Mouse (Mus musculus) embryonic facial prominence, embryonic 14.5 days (tissue): Measurements from ENCODE around the gene Nkain2. TPM values are rescaled to one million over a fixed set of nuclear protein-coding genes. Genes with fewer than 3 reads are reported as not detected.

Source experiments
- ATAC-seq: fragments of 200-750 bp; cut with Nextera tagmentation; 2 replicates; pipeline ENCODE4 v1.8.0; 2017; ENCODE audit warnings: low read depth, moderate number of reproducible peaks, moderate TSS enrichment
- DNase-seq: peaks from one replicate; pipeline ENCODE4 v3.0.0-alpha.2; 2015; ENCODE audit warnings: low spot score
- H3K27ac ChIP-seq: fragments of 300-500 bp; sonication (generic); replicated peaks from 2 replicates; pipeline ENCODE4 v1.5.1; 2014; ENCODE audit warnings: low read depth, mild to moderate bottlenecking, low read length, moderate library complexity
- H3K27me3 ChIP-seq: fragments of 300-500 bp; sonication (generic); replicated peaks from 2 replicates; pipeline ENCODE4 v1.6.1; 2014; ENCODE audit warnings: low read length; ENCODE audit not compliant: control insufficient read depth, insufficient read depth
- H3K36me3 ChIP-seq: fragments of 300-500 bp; sonication (generic); 2 replicates; pipeline ENCODE4 v1.6.1; 2014; ENCODE audit warnings: low read length, mixed read lengths; ENCODE audit not compliant: control insufficient read depth, insufficient read depth
- H3K4me1 ChIP-seq: fragments of 300-500 bp; sonication (generic); 2 replicates; pipeline ENCODE4 v1.6.1; 2014; ENCODE audit warnings: antibody characterized with exemption, low read length; ENCODE audit not compliant: control insufficient read depth, insufficient read depth
- H3K4me2 ChIP-seq: fragments of 300-500 bp; sonication (generic); 2 replicates; pipeline ENCODE4 v1.6.1; 2014; ENCODE audit warnings: low read depth, mild to moderate bottlenecking, low read length, moderate library complexity, mixed read lengths
- H3K4me3 ChIP-seq: fragments of 300-500 bp; sonication (generic); 2 replicates; pipeline ENCODE4 v1.5.1; 2014; ENCODE audit warnings: low read depth, mild to moderate bottlenecking, low read length
- H3K9ac ChIP-seq: fragments of 300-500 bp; sonication (generic); 2 replicates; pipeline ENCODE4 v1.6.1; 2014; ENCODE audit warnings: low read depth, mild to moderate bottlenecking, low read length, moderate library complexity, mixed read lengths
- H3K9me3 ChIP-seq: fragments of 300-500 bp; sonication (generic); 2 replicates; pipeline ENCODE4 v1.6.1; 2016; ENCODE audit warnings: low read length; ENCODE audit not compliant: control insufficient read depth
- WGBS: fragments of 180-500 bp; shearing (Covaris S2); extraction: QIAGEN DNeasy Blood & Tissue Kit; methylation state at CpG from one replicate; pipeline ENCODE4 v1.1.7; 2014; 5-methylcytosine and 5-hydroxymethylcytosine counted together
- polyA plus RNA-seq: library from polyadenylated mRNA; unstranded; fragments of >200 nt; fragmentation: Nextera tagmentation; extraction: Ambion mirVana; gene quantifications from 2 replicates; pipeline ENCODE4 v1.2.1, GENCODE M21; 2014

Nkain2 gene
- polyA plus RNA-seq, 1 experiment from 2014 or later: 1.6 TPM

- H3K4me2 ChIP-seq: no peak overlapping the region
- DNase-seq (no peak), ATAC-seq (no peak)
- H3K36me3 ChIP-seq: no peaks in the 10 kb centered on the region
- H3K9ac ChIP-seq: no peak overlapping the region
- H3K27me3 ChIP-seq: no peaks in the 10 kb centered on the region
- 83% methylated on average over 2 of the region's 2 CpGs for WGBS
- no peak overlapping the region for H3K4me3 ChIP-seq
- H3K9me3 ChIP-seq: no peaks in the 10 kb centered on the region
- no peak overlapping the region for H3K27ac ChIP-seq
- H3K4me1 ChIP-seq: no peaks in the 10 kb centered on the region
Measured at GRCm38 (mm10) chr10:32058251-32058650, 832.0 kb downstream of the Nkain2 start.

DNA sequence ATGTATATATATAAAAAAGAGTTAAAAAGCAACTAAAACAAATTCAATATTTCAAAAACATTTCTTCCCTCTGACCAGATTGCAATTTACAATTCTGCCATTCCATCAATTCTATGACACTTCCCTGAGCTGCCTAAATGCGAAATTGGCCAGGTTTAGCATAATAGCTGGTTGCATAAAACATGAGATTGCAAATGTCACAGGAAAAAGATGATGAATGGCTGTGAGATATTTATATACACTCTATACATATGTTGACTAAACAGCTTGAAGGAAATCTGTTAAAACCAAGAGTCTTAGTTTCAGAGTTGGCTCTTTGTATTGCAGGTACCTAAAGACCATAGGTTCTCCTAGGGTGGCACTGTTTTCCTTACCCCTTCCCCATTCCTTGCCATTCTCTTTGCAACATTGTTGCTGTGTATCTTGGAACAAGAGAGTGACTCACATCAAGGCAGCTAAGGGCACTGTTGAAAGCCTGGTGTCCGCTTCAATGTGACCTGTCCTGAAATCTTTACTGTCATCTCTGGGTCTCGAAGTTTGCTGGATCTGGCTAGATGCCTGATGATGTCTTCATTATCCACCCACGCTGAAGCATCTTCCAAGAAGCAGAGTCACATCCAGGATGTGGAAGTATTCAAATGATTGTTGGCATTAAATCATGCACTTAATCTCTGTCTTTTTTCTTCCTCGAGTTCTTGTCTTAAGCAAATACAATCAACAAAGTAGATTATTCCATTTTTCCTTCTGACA, 837.5 kb downstream of the Nkain2 start:
- no peak overlapping the region for H3K4me2 ChIP-seq
- DNase-seq: no peak
- no peaks in the 10 kb centered on the region for H3K27me3 ChIP-seq
- H3K27ac ChIP-seq: no peak overlapping the region
- H3K4me1 ChIP-seq: no peaks in the 10 kb centered on the region
- H3K4me3 ChIP-seq: no peak overlapping the region
- no peak overlapping the region for H3K9ac ChIP-seq
- no peaks in the 10 kb centered on the region for H3K36me3 ChIP-seq
- ATAC-seq: no peak
- no peaks in the 10 kb centered on the region for H3K9me3 ChIP-seq
- WGBS: 74% methylated on average over 5 of the region's 5 CpGs

GRCm38 (mm10) chr10:32052045-32052444, 838.2 kb downstream of the Nkain2 start:
- no peak for ATAC-seq
- Histone ChIP-seq H3K4me1 (no peaks in the 10 kb centered on the region), H3K27me3 (no peaks in the 10 kb centered on the region), H3K9ac (no peak overlapping the region), H3K9me3 (no peaks in the 10 kb centered on the region), H3K4me2 (no peak overlapping the region), H3K27ac (no peak overlapping the region), H3K4me3 (no peak overlapping the region), H3K36me3 (no peaks in the 10 kb centered on the region)
- DNase-seq: no peak
- 84% methylated on average over 6 of the region's 6 CpGs for WGBS

DNA sequence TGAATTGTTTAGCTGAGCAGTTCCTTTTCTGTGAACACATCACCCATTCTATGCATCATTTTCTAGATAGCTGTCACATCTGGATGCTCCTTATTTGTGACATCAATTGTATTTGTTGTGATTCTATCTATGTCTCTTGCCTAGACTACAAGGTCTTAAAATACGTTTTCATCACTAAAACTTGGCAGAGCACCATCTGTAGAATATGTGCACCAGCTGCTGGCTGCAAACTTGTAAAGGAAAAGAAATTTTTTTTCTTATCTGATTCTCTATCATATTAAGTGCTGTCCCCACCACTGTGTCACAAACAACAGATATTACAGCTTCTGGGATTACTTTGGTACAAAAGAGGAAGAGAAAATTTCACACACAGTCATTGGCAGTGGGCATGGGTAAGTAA, 860.3 kb downstream of the Nkain2 start:
- Histone ChIP-seq H3K4me1 (no peaks in the 10 kb centered on the region), H3K9me3 (no peaks in the 10 kb centered on the region), H3K27me3 (no peaks in the 10 kb centered on the region), H3K4me3 (no peak overlapping the region), H3K9ac (no peak overlapping the region), H3K36me3 (no peaks in the 10 kb centered on the region), H3K27ac (no peak overlapping the region), H3K4me2 (no peak overlapping the region)
- 33% methylated on average over 1 of the region's 1 CpGs for WGBS
- ATAC-seq: no peak
- no peak for DNase-seq

DNA sequence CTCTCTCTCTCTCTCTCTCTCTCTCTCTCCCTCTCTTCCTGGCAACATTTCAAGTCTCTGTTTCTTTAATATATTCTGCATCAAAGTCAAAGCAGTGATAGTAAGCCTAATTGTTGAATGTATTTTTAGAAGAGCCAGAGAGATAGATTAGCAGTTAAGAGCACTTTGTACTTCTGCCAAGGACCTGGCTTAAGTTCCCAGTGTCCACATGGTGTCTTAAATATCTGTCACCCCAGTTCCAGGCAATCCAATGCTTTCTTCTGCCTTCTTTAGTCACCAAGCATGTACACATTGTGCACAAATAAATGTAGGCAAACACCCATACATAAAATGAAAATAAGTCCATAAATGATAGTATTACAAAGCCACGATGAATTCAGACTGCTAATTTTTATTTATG, 871.9 kb downstream of the Nkain2 start:
- H3K9ac ChIP-seq: no peak overlapping the region
- WGBS: 65% methylated on average over 1 of the region's 1 CpGs
- no peak overlapping the region for H3K27ac ChIP-seq
- DNase-seq (no peak), ATAC-seq (no peak)
- H3K4me3 ChIP-seq: no peak overlapping the region
- H3K27me3 ChIP-seq: no peaks in the 10 kb centered on the region
- no peaks in the 10 kb centered on the region for H3K36me3 ChIP-seq
- no peaks in the 10 kb centered on the region for H3K9me3 ChIP-seq
- no peak overlapping the region for H3K4me2 ChIP-seq
- no peaks in the 10 kb centered on the region for H3K4me1 ChIP-seq

DNA sequence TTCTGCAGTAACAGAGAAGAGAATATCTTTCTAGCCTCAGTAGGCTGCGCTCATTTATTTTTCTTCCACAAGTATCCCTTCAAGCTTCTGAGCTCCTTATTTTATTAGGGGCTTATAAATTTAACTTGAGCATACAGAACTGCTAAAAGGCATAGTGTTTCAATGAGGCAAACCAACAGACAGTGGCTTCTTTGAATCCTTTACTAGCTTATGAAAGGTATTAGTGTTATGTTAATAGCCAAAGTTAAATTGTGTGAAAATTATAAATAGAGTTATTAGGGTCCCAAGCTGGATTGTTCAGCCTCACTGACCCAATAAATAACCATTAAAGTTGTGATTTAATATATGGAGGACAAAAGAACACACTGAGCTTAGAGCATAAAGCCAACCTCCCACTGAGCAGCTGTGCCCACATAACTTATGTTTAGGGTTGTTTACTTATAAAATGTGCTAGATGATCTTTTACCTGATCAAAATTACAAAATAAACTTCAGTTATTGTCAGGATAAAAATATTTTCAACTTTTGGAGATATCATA, 889.0 kb downstream of the Nkain2 start:
- Histone ChIP-seq H3K4me3 (no peak overlapping the region), H3K9ac (no peak overlapping the region), H3K4me1 (no peaks in the 10 kb centered on the region), H3K27me3 (no peaks in the 10 kb centered on the region), H3K4me2 (no peak overlapping the region), H3K36me3 (no peaks in the 10 kb centered on the region), H3K27ac (no peak overlapping the region), H3K9me3 (no peaks in the 10 kb centered on the region)
- DNase-seq (no peak), ATAC-seq (no peak)
- WGBS: 86% methylated on average over 1 of the region's 1 CpGs

GRCm38 (mm10) chr10:31993205-31993604, 897.1 kb downstream of the Nkain2 start:
- ATAC-seq: no peak
- 71% methylated on average over 1 of the region's 1 CpGs for WGBS
- Histone ChIP-seq H3K27ac (no peak overlapping the region), H3K9me3 (no peaks in the 10 kb centered on the region), H3K4me1 (no peaks in the 10 kb centered on the region), H3K4me2 (no peak overlapping the region), H3K36me3 (no peaks in the 10 kb centered on the region), H3K27me3 (no peaks in the 10 kb centered on the region), H3K4me3 (no peak overlapping the region), H3K9ac (no peak overlapping the region)
- DNase-seq: peak; percentile 57

DNA sequence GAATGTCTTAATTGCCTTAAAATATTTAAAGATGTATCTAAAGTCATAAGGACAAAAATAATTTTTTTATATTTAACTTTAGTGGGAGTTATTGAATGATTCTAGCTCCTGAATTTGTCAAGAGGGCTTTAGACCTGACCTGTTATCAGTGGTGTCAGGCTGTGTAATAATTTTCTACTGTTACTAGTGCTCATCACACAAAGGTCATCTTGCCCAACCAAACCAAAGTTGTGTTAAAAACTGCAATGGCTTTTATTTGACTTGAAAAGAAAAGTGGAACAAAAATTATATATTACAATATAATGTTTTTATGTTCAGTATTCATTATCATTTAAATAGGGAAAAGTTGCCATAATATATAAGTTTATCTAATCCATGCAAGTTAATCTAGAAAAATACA, 911.9 kb downstream of the Nkain2 start:
- Histone ChIP-seq H3K4me1 (no peaks in the 10 kb centered on the region), H3K9ac (no peak overlapping the region), H3K36me3 (no peaks in the 10 kb centered on the region), H3K9me3 (no peaks in the 10 kb centered on the region), H3K4me2 (no peak overlapping the region), H3K4me3 (no peak overlapping the region), H3K27me3 (no peaks in the 10 kb centered on the region), H3K27ac (no peak overlapping the region)
- ATAC-seq (no peak), DNase-seq (no peak)

DNA sequence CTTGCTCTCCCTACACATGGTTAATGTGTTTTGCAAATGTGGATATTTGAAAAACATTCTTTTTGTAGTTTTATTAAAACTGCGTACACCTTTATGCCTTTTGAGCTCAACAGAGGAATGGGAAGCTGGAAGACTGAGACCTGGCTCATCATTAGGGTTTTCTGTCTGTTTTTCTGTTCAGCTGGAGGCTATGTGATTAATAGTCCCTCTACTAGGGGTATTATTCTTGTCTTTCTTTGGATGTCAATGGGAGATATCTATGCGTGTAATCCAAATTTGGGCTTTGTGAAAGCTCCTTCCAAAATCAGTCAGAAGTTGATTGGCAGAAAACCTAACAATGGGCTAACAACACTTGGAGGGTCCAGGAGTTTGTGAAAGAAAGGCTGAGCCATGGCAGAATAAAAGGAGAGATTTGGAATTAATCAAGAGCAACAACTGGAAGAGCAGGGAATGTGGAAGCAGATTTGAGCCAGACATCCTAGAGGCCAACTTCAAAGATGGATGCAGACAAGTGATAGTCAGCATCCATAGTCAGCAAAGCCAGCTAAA, 943.0 kb downstream of the Nkain2 start:
- no peaks in the 10 kb centered on the region for H3K9me3 ChIP-seq
- no peaks in the 10 kb centered on the region for H3K4me1 ChIP-seq
- ATAC-seq: no peak
- H3K36me3 ChIP-seq: no peaks in the 10 kb centered on the region
- H3K4me3 ChIP-seq: no peak overlapping the region
- no peak for DNase-seq
- no peak overlapping the region for H3K9ac ChIP-seq
- no peak overlapping the region for H3K4me2 ChIP-seq
- no peak overlapping the region for H3K27ac ChIP-seq
- H3K27me3 ChIP-seq: no peaks in the 10 kb centered on the region
- 82% methylated on average over 2 of the region's 2 CpGs for WGBS
